ENCODE assay signal across 16 mouse cellular contexts in genomic region chr11:60800892-60801291, GRCm38 (mm10). TPM values are rescaled to one million over a fixed set of nuclear protein-coding genes. Genes with fewer than 3 reads are reported as not detected.
"Had no signal": no experiment of that assay in that cellular context is flagged by ENCODE, and none has a peak within 500 bp of the region (broad histone marks: within the 10 kb centered on the region; RNA-seq: fewer than 3 reads in every experiment).

No protein-coding gene starts in this region.

- DNase-seq: cerebellum, adult 9-11 months; cerebellum, postnatal 10 days; cerebellum, postnatal 14 days; cerebellum, postnatal 25 days; cerebellum, postnatal 36 days; embryo, embryonic 11 days; forebrain, postnatal 0 days; gastrocnemius, adult 2 months; gastrocnemius, postnatal 10 days; gastrocnemius, postnatal 14 days; gastrocnemius, postnatal 25 days; gastrocnemius, postnatal 36 days; heart, adult 11 months; heart, adult 18-20 months; heart, adult 2 months had no signal

RNA-seq across cellular contexts. Expression of gene Shmt1, which starts 10.6 kb away (rescaled TPM):
- polyA plus RNA-seq: erythroblast, embryonic 14.5 days had no signal
